Mouse (Mus musculus) hindbrain, postnatal 0 days (tissue): ENCODE results near the gene Olfr1206. TPM values are rescaled to one million over a fixed set of nuclear protein-coding genes. Genes with fewer than 3 reads are reported as not detected.

ENCODE experiments used
- ATAC-seq: fragments of 200-750 bp; cut with Nextera tagmentation; 2 replicates; pipeline ENCODE4 v1.8.0; 2017; ENCODE audit warnings: mild to moderate bottlenecking, moderate TSS enrichment, moderate library complexity
- DNase-seq: peaks from one replicate; pipeline ENCODE4 v3.0.0-alpha.2; 2015; ENCODE audit warnings: low spot score
- H3K27ac ChIP-seq: fragments of 300-500 bp; sonication (generic); 2 replicates; pipeline ENCODE4 v1.5.1; 2014; ENCODE audit warnings: mild to moderate bottlenecking
- H3K27me3 ChIP-seq: fragments of 300-500 bp; sonication (generic); 2 replicates; pipeline ENCODE4 v1.6.1; 2014; ENCODE audit warnings: low read length, mixed read lengths; ENCODE audit not compliant: insufficient read depth
- H3K36me3 ChIP-seq: fragments of 300-500 bp; sonication (generic); 2 replicates; pipeline ENCODE4 v1.6.1; 2014; ENCODE audit warnings: low read length, mixed read lengths; ENCODE audit not compliant: insufficient read depth
- H3K4me1 ChIP-seq: fragments of 300-500 bp; sonication (generic); 2 replicates; pipeline ENCODE4 v1.6.1; 2014; ENCODE audit warnings: antibody characterized with exemption, low read length, mixed read lengths; ENCODE audit not compliant: insufficient read depth
- H3K4me2 ChIP-seq: fragments of 300-500 bp; sonication (generic); 2 replicates; pipeline ENCODE4 v1.6.1; 2014; ENCODE audit warnings: low read depth, mild to moderate bottlenecking, low read length, moderate library complexity, mixed read lengths
- H3K4me3 ChIP-seq: fragments of 300-500 bp; sonication (generic); 2 replicates; pipeline ENCODE4 v1.5.1; 2014; ENCODE audit warnings: low read length
- H3K9ac ChIP-seq: fragments of 300-500 bp; sonication (generic); replicated peaks from 2 replicates; pipeline ENCODE4 v1.6.1; 2014; ENCODE audit warnings: mild to moderate bottlenecking, low read length, moderate library complexity, mixed read lengths
- H3K9me3 ChIP-seq: fragments of 300-500 bp; sonication (generic); 2 replicates; pipeline ENCODE4 v1.6.1; 2016; ENCODE audit warnings: low read length, mixed read lengths
- CTCF ChIP-seq: IDR thresholded peaks from 2 replicates; pipeline ENCODE4 v1.5.1; 2016; ENCODE audit warnings: antibody characterized with exemption, control low read depth, low read depth
- WGBS: fragments of 180-500 bp; shearing (Covaris S2); extraction: QIAGEN DNeasy Blood & Tissue Kit; methylation state at CpG from one replicate; pipeline ENCODE4 v1.1.7; 2014; 5-methylcytosine and 5-hydroxymethylcytosine counted together
- polyA plus RNA-seq: library from polyadenylated mRNA; unstranded; fragments of >200 nt; fragmentation: Nextera tagmentation; extraction: Ambion mirVana; gene quantifications from 2 replicates; pipeline ENCODE4 v1.2.1, GENCODE M21; 2015
- total RNA-seq: library from RNA; depleted of rRNA; stranded (reverse); fragments of >200 nt; gene quantifications from 2 replicates; pipeline ENCODE4 v1.2.3, GENCODE M21; 2014; rRNA removed

The Olfr1206 gene
- not detected in 2 replicates for total RNA-seq
- polyA plus RNA-seq: not detected in 2 replicates

GRCm38 (mm10) chr2:88862931-88863330 lies at the start of gene Olfr1206:
Olfr1206 (plus strand) TSS chr2:88863231.
- Histone ChIP-seq H3K9ac (no peak within 1 kb of the TSS), H3K27ac (no peak within 1 kb of the TSS), H3K27me3 (no peaks in the 10 kb centered on the region), H3K36me3 (no peaks in the 10 kb centered on the region), H3K4me2 (no peak within 1 kb of the TSS), H3K9me3 (no peaks in the 10 kb centered on the region), H3K4me1 (no peaks in the 10 kb centered on the region), H3K4me3 (no peak within 1 kb of the TSS)
- TF ChIP-seq CTCF: no peak
- DNase-seq: no peak
- 84% methylated on average over 2 of the region's 2 CpGs for WGBS
- ATAC-seq: no peak

GRCm38 (mm10) chr2:88814196-88814595 lies 48.8 kb upstream of the Olfr1206 start, which contains the start of gene Olfr1202:
Olfr1202 (plus strand) TSS chr2:88814496.
- Histone ChIP-seq H3K4me3 (no peak within 1 kb of the TSS), H3K36me3 (no peaks in the 10 kb centered on the region), H3K9ac (no peak within 1 kb of the TSS), H3K4me1 (no peaks in the 10 kb centered on the region), H3K9me3 (no peaks in the 10 kb centered on the region), H3K4me2 (no peak within 1 kb of the TSS), H3K27me3 (no peaks in the 10 kb centered on the region), H3K27ac (no peak within 1 kb of the TSS)
- no peak for ATAC-seq
- no peak for TF ChIP-seq CTCF
- 84% methylated on average over 1 of the region's 1 CpGs for WGBS
- DNase-seq: no peak

- TF ChIP-seq CTCF: no peak
- H3K9ac ChIP-seq: no peak within 1 kb of the TSS
- H3K4me3 ChIP-seq: no peak within 1 kb of the TSS
- no peaks in the 10 kb centered on the region for H3K4me1 ChIP-seq
- DNase-seq (no peak), ATAC-seq (no peak)
- WGBS: 91% methylated on average over 2 of the region's 2 CpGs
- no peaks in the 10 kb centered on the region for H3K9me3 ChIP-seq
- no peak within 1 kb of the TSS for H3K27ac ChIP-seq
- H3K4me2 ChIP-seq: no peak within 1 kb of the TSS
- H3K36me3 ChIP-seq: no peaks in the 10 kb centered on the region
- H3K27me3 ChIP-seq: no peaks in the 10 kb centered on the region
Measured at GRCm38 (mm10) chr2:88829437-88829836, 33.6 kb upstream of the Olfr1206 start, which contains the start of gene Olfr1205. Olfr1205 (plus strand) TSS chr2:88829737.

- no peak overlapping the region for H3K9ac ChIP-seq
- no peaks in the 10 kb centered on the region for H3K9me3 ChIP-seq
- DNase-seq: no peak
- H3K4me2 ChIP-seq: no peak overlapping the region
- H3K4me1 ChIP-seq: no peaks in the 10 kb centered on the region
- no peaks in the 10 kb centered on the region for H3K27me3 ChIP-seq
- H3K27ac ChIP-seq: no peak overlapping the region
- H3K36me3 ChIP-seq: no peaks in the 10 kb centered on the region
- no peak for TF ChIP-seq CTCF
- no peak overlapping the region for H3K4me3 ChIP-seq
- 69% methylated on average over 2 of the region's 2 CpGs for WGBS
- no peak for ATAC-seq
Measured at GRCm38 (mm10) chr2:88838477-88838876, 24.6 kb upstream of the Olfr1206 start.

GRCm38 (mm10) chr2:88848992-88849391 lies 14.0 kb upstream of the Olfr1206 start, which contains the start of gene Olfr1204:
Olfr1204 (plus strand) TSS chr2:88849292.
- no peaks in the 10 kb centered on the region for H3K36me3 ChIP-seq
- WGBS: 100% methylated on average over 1 of the region's 1 CpGs
- DNase-seq (no peak), ATAC-seq (no peak)
- H3K9me3 ChIP-seq: no peaks in the 10 kb centered on the region
- no peak within 1 kb of the TSS for H3K4me3 ChIP-seq
- H3K4me2 ChIP-seq: no peak within 1 kb of the TSS
- no peak within 1 kb of the TSS for H3K9ac ChIP-seq
- no peak for TF ChIP-seq CTCF
- H3K27ac ChIP-seq: no peak within 1 kb of the TSS
- H3K27me3 ChIP-seq: no peaks in the 10 kb centered on the region
- H3K4me1 ChIP-seq: no peaks in the 10 kb centered on the region

- Histone ChIP-seq H3K9ac (no peak within 1 kb of the TSS), H3K4me3 (no peak within 1 kb of the TSS), H3K4me1 (no peaks in the 10 kb centered on the region), H3K4me2 (no peak within 1 kb of the TSS), H3K36me3 (no peaks in the 10 kb centered on the region), H3K27me3 (no peaks in the 10 kb centered on the region), H3K27ac (no peak within 1 kb of the TSS), H3K9me3 (no peaks in the 10 kb centered on the region)
- ATAC-seq (no peak), DNase-seq (no peak)
- no peak for TF ChIP-seq CTCF
Measured at GRCm38 (mm10) chr2:88902211-88902610, 39.2 kb downstream of the Olfr1206 start, which contains the start of gene Olfr1208. Olfr1208 (minus strand) TSS chr2:88902311.

GRCm38 (mm10) chr2:88915057-88915456 lies 52.0 kb downstream of the Olfr1206 start, which contains the start of gene Olfr1209:
Olfr1209 (minus strand) TSS chr2:88915157.
- Histone ChIP-seq H3K4me2 (no peak within 1 kb of the TSS), H3K36me3 (no peaks in the 10 kb centered on the region), H3K4me3 (no peak within 1 kb of the TSS), H3K27ac (no peak within 1 kb of the TSS), H3K4me1 (no peaks in the 10 kb centered on the region), H3K27me3 (no peaks in the 10 kb centered on the region), H3K9me3 (no peaks in the 10 kb centered on the region), H3K9ac (no peak within 1 kb of the TSS)
- ATAC-seq (no peak), DNase-seq (no peak)
- no peak for TF ChIP-seq CTCF
- WGBS: 91% methylated on average over 3 of the region's 3 CpGs

Other genes starting within 250 kb of the Olfr1206 start
- not detected in 2 replicates for gene Olfr1191-ps1, start 222.7 kb upstream of the Olfr1206 start, total RNA-seq
- not detected in 2 replicates for gene Olfr1191-ps1, start 222.7 kb upstream of the Olfr1206 start, polyA plus RNA-seq
- gene Olfr1192-ps1, start 214.7 kb upstream of the Olfr1206 start, total RNA-seq: not detected in 2 replicates
- not detected in 2 replicates for gene Olfr1192-ps1, start 214.7 kb upstream of the Olfr1206 start, polyA plus RNA-seq
- not detected in 2 replicates for gene Olfr1193, start 187.6 kb upstream of the Olfr1206 start, total RNA-seq
- gene Olfr1193, start 187.6 kb upstream of the Olfr1206 start, polyA plus RNA-seq: not detected in 2 replicates
- not detected in 2 replicates for gene Olfr1195, start 174.0 kb upstream of the Olfr1206 start, total RNA-seq
- not detected in 2 replicates for gene Olfr1195, start 174.0 kb upstream of the Olfr1206 start, polyA plus RNA-seq
- not detected in 2 replicates for gene Olfr1196, start 158.6 kb upstream of the Olfr1206 start, total RNA-seq
- gene Olfr1196, start 158.6 kb upstream of the Olfr1206 start, polyA plus RNA-seq: not detected in 2 replicates
- not detected in 2 replicates for gene Olfr1197, start 130.9 kb upstream of the Olfr1206 start, total RNA-seq
- not detected in 2 replicates for gene Olfr1197, start 130.9 kb upstream of the Olfr1206 start, polyA plus RNA-seq
- not detected in 2 replicates for gene Olfr1198, start 111.9 kb upstream of the Olfr1206 start, total RNA-seq
- gene Olfr1198, start 111.9 kb upstream of the Olfr1206 start, polyA plus RNA-seq: not detected in 2 replicates
- not detected in 2 replicates for gene Olfr1199, start 102.8 kb upstream of the Olfr1206 start, total RNA-seq
- gene Olfr1199, start 102.8 kb upstream of the Olfr1206 start, polyA plus RNA-seq: not detected in 2 replicates
- gene Olfr1200, start 92.7 kb upstream of the Olfr1206 start, total RNA-seq: not detected in 2 replicates
- not detected in 2 replicates for gene Olfr1200, start 92.7 kb upstream of the Olfr1206 start, polyA plus RNA-seq
- gene Olfr1201, start 70.2 kb upstream of the Olfr1206 start, total RNA-seq: not detected in 2 replicates
- not detected in 2 replicates for gene Olfr1201, start 70.2 kb upstream of the Olfr1206 start, polyA plus RNA-seq
- gene Olfr1202, start 48.7 kb upstream of the Olfr1206 start, total RNA-seq: not detected in 2 replicates
- not detected in 2 replicates for gene Olfr1202, start 48.7 kb upstream of the Olfr1206 start, polyA plus RNA-seq
- not detected in 2 replicates for gene Olfr1205, start 33.5 kb upstream of the Olfr1206 start, total RNA-seq
- gene Olfr1205, start 33.5 kb upstream of the Olfr1206 start, polyA plus RNA-seq: not detected in 2 replicates
- gene Olfr1204, start 13.9 kb upstream of the Olfr1206 start, total RNA-seq: not detected in 2 replicates
- not detected in 2 replicates for gene Olfr1204, start 13.9 kb upstream of the Olfr1206 start, polyA plus RNA-seq
- gene Olfr1208, start 39.1 kb downstream of the Olfr1206 start, total RNA-seq: not detected in 2 replicates
- not detected in 2 replicates for gene Olfr1208, start 39.1 kb downstream of the Olfr1206 start, polyA plus RNA-seq
- gene Olfr1209, start 51.9 kb downstream of the Olfr1206 start, total RNA-seq: not detected in 2 replicates
- not detected in 2 replicates for gene Olfr1209, start 51.9 kb downstream of the Olfr1206 start, polyA plus RNA-seq
- gene Olfr1211, start 74.9 kb downstream of the Olfr1206 start, total RNA-seq: not detected in 2 replicates
- not detected in 2 replicates for gene Olfr1211, start 74.9 kb downstream of the Olfr1206 start, polyA plus RNA-seq
- not detected in 2 replicates for gene Olfr1212, start 90.7 kb downstream of the Olfr1206 start, total RNA-seq
- not detected in 2 replicates for gene Olfr1212, start 90.7 kb downstream of the Olfr1206 start, polyA plus RNA-seq
- not detected in 2 replicates for gene Gm13762, start 117.0 kb downstream of the Olfr1206 start, total RNA-seq
- gene Gm13762, start 117.0 kb downstream of the Olfr1206 start, polyA plus RNA-seq: not detected in 2 replicates
- not detected in 2 replicates for gene Olfr1214, start 129.4 kb downstream of the Olfr1206 start, total RNA-seq
- not detected in 2 replicates for gene Olfr1214, start 129.4 kb downstream of the Olfr1206 start, polyA plus RNA-seq
- not detected in 2 replicates for gene Olfr1215, start 143.7 kb downstream of the Olfr1206 start, total RNA-seq
- not detected in 2 replicates for gene Olfr1215, start 143.7 kb downstream of the Olfr1206 start, polyA plus RNA-seq
- gene Olfr1216, start 155.1 kb downstream of the Olfr1206 start, total RNA-seq: not detected in 2 replicates
- not detected in 2 replicates for gene Olfr1216, start 155.1 kb downstream of the Olfr1206 start, polyA plus RNA-seq
- not detected in 2 replicates for gene Olfr1217, start 168.8 kb downstream of the Olfr1206 start, total RNA-seq
- not detected in 2 replicates for gene Olfr1217, start 168.8 kb downstream of the Olfr1206 start, polyA plus RNA-seq
- not detected in 2 replicates for gene Olfr1218, start 198.0 kb downstream of the Olfr1206 start, total RNA-seq
- gene Olfr1218, start 198.0 kb downstream of the Olfr1206 start, polyA plus RNA-seq: not detected in 2 replicates
- gene Olfr1219, start 220.3 kb downstream of the Olfr1206 start, total RNA-seq: not detected in 2 replicates
- gene Olfr1219, start 220.3 kb downstream of the Olfr1206 start, polyA plus RNA-seq: not detected in 2 replicates
- gene Olfr1220, start 243.6 kb downstream of the Olfr1206 start, total RNA-seq: not detected in 2 replicates
- not detected in 2 replicates for gene Olfr1220, start 243.6 kb downstream of the Olfr1206 start, polyA plus RNA-seq